Mouse (Mus musculus) heart, adult 2 months (tissue): ENCODE results near the gene Foxd3.

Experiments used
- CTCF ChIP-seq: fragments of 200-600 bp; IDR thresholded peaks from 2 replicates; pipeline ENCODE4 v1.8.1; 2022; ENCODE audit warnings: antibody characterized with exemption, mild to moderate bottlenecking, moderate library complexity
- EP300 ChIP-seq: fragments of 200-500 bp; IDR thresholded peaks from 2 replicates; pipeline ENCODE4 v1.6.1; 2011; ENCODE audit warnings: low read depth, low read length, control low read depth; ENCODE audit not compliant: insufficient read depth
- POLR2A ChIP-seq: fragments of 200-500 bp; IDR thresholded peaks from 2 replicates; pipeline ENCODE4 v1.6.1; 2011; ENCODE audit warnings: mild to moderate bottlenecking, low read depth, low read length, control low read depth; ENCODE audit not compliant: insufficient read depth

- TF ChIP-seq CTCF (no peak), POLR2A (no peak), EP300 (no peak)
These were observed 30.2 kb downstream of the Foxd3 start for GRCm38 (mm10) chr4:99686308-99686707.
